Mouse (Mus musculus): ENCODE measurements around the gene Slc4a4. TPM values are rescaled to one million over a fixed set of nuclear protein-coding genes. Genes with fewer than 3 reads are reported as not detected.
"Not testable (repeated sequence)": the region's sequence is repeated elsewhere in the genome, so short reads cannot be mapped to it uniquely, and the experiment has no call there.

Gene Slc4a4
- polyA plus RNA-seq, 1 experiment from 2014 or later = 5.9 TPM

DNA sequence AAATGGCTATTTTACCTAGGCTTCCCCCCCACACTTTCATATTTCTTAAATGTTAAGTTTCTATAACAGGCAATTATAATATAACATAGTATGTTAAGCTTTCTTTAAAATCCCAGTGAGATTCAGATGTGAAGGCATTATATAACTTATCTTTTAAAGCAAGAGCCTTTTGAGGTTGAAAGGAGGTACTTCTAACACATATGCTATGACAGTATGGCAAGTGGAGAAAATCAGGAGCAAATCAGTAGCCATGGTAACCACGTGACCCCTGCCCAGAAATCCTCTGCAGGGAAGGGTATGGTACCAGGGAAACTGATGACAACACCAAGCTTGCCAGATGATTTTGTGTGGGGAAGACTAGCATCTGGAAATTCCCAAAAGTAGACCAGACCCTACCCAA, 222.2 kb downstream of the Slc4a4 start:
- H3K4me2 ChIP-seq (ENCODE audit: low read length) = no peak overlapping the region
- DNase-seq (ENCODE audit: low spot score) (no peak), ATAC-seq (replicated peaks; ENCODE audit: low FRiP score, low TSS enrichment, low read depth) (no peak)
- no peak overlapping the region for H3K4me3 ChIP-seq (ENCODE audit: low read depth, low read length)
- no peaks in the 10 kb centered on the region for H3K4me1 ChIP-seq (replicated peaks; ENCODE audit: control insufficient read depth, insufficient read depth, low read length)
- no peak overlapping the region for H3K9ac ChIP-seq (ENCODE audit: low read length)
- WGBS = 78% methylated on average over 1 of the region's 1 CpGs
- no peaks in the 10 kb centered on the region for H3K9me3 ChIP-seq (ENCODE audit: control insufficient read depth, low read length)
- no peaks in the 10 kb centered on the region for H3K27me3 ChIP-seq (replicated peaks; ENCODE audit: control insufficient read depth, insufficient read depth, low read length)
- H3K36me3 ChIP-seq (ENCODE audit: control insufficient read depth, insufficient read depth, low read length) = no peaks in the 10 kb centered on the region
- no peak overlapping the region for H3K27ac ChIP-seq (ENCODE audit: low read depth)

DNA sequence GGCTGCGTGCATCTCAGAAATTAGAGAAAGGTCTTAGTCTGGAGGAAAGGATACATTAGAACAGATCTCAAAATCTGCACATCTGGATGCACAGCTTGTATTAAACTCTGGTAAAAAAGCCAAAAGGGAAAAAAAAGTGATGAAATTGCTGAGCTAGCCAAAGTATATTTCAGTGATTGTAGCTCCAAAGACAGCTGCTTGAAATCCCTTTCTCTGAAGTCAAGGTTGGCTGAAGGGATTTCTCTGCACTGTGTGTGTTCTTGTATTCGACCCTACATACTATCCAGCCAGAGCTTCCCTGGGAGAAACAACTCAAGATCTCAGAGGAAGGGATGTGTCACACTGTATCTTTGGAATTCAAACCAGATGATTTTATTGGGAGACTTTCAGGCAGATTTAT, 223.2 kb downstream of the Slc4a4 start:
- Histone ChIP-seq H3K9me3 (ENCODE audit: control insufficient read depth, low read length) (no peaks in the 10 kb centered on the region), H3K36me3 (ENCODE audit: control insufficient read depth, insufficient read depth, low read length) (no peaks in the 10 kb centered on the region), H3K27ac (ENCODE audit: low read depth) (no peak overlapping the region), H3K27me3 (replicated peaks; ENCODE audit: control insufficient read depth, insufficient read depth, low read length) (no peaks in the 10 kb centered on the region), H3K4me2 (ENCODE audit: low read length) (no peak overlapping the region), H3K9ac (ENCODE audit: low read length) (no peak overlapping the region), H3K4me3 (ENCODE audit: low read depth, low read length) (no peak overlapping the region), H3K4me1 (replicated peaks; ENCODE audit: control insufficient read depth, insufficient read depth, low read length) (no peaks in the 10 kb centered on the region)
- WGBS = 79% methylated on average over 2 of the region's 2 CpGs
- no peak for ATAC-seq (replicated peaks; ENCODE audit: low FRiP score, low TSS enrichment, low read depth)
- no peak for DNase-seq (ENCODE audit: low spot score)

DNA sequence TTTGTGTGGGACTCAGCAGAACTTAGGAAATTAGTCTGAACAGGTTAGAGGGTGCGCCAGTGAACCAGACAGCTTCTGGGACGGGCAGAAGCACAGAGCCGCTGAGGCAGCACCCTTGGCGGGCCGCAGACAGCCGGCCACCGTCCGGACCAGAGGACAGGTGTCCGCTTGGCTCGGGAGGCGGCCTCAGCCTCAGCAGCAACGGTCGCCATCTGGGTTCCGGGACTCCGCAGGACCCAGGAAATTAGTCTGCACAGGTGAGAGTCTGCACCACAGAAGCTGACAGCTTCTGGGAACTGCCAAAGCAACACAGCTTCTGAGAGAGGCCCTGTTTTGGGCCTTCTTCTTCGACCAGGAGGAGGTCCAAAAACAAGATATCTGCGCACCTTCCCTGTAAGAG, 225.4 kb downstream of the Slc4a4 start:
- H3K4me2 ChIP-seq (ENCODE audit: low read length); H3K4me1 ChIP-seq (replicated peaks; ENCODE audit: control insufficient read depth, insufficient read depth, low read length); H3K9ac ChIP-seq (ENCODE audit: low read length); ATAC-seq (replicated peaks; ENCODE audit: low FRiP score, low TSS enrichment, low read depth); H3K27me3 ChIP-seq (replicated peaks; ENCODE audit: control insufficient read depth, insufficient read depth, low read length); H3K4me3 ChIP-seq (ENCODE audit: low read depth, low read length); H3K27ac ChIP-seq (ENCODE audit: low read depth); DNase-seq (ENCODE audit: low spot score); H3K36me3 ChIP-seq (ENCODE audit: control insufficient read depth, insufficient read depth, low read length); H3K9me3 ChIP-seq (ENCODE audit: control insufficient read depth, low read length): not testable (repeated sequence)
- WGBS = 94% methylated on average over 12 of the region's 17 CpGs

DNA sequence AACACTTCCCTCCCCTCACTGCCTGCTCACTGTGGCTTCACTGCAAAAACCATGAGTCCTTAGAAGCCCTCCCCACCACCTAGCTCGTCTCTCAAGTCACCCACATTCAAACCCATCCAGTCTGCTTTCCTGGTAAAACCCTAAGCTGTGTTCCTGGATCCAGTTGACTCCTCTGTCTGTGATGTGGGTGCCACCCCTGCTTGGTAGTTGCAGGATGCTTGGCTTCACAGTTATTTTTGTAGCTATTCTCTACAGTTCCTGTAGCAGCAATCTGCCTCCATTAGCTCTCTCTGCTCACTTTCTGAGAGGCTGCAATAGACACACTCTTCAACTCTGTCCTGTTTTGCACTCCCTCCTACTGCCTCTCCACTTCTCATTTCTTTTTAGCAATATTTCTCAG, 234.3 kb downstream of the Slc4a4 start:
- 52% methylated on average over 1 of the region's 1 CpGs for WGBS
- ATAC-seq (replicated peaks; ENCODE audit: low FRiP score, low TSS enrichment, low read depth) = no peak

GRCm38 (mm10) chr5:89123270-89123903, 236.8 kb downstream of the Slc4a4 start:
- Histone ChIP-seq H3K4me2 (ENCODE audit: low read length) (no peak overlapping the region), H3K27ac (ENCODE audit: low read depth) (no peak overlapping the region), H3K4me3 (ENCODE audit: low read depth, low read length) (no peak overlapping the region), H3K27me3 (replicated peaks; ENCODE audit: control insufficient read depth, insufficient read depth, low read length) (no peaks in the 10 kb centered on the region), H3K9ac (ENCODE audit: low read length) (no peak overlapping the region), H3K9me3 (ENCODE audit: control insufficient read depth, low read length) (no peaks in the 10 kb centered on the region), H3K4me1 (replicated peaks; ENCODE audit: control insufficient read depth, insufficient read depth, low read length) (no peaks in the 10 kb centered on the region), H3K36me3 (ENCODE audit: control insufficient read depth, insufficient read depth, low read length) (no peaks in the 10 kb centered on the region)
- WGBS = 73% methylated on average over 9 of the region's 9 CpGs
- no peak for ATAC-seq (replicated peaks; ENCODE audit: low FRiP score, low TSS enrichment, low read depth)
- no peak for DNase-seq (ENCODE audit: low spot score)

More for the DNA sequence above, 234.3 kb downstream of the Slc4a4 start:
- Histone ChIP-seq H3K9me3 (ENCODE audit: control insufficient read depth, low read length) (no peaks in the 10 kb centered on the region), H3K4me2 (ENCODE audit: low read length) (no peak overlapping the region), H3K27ac (ENCODE audit: low read depth) (no peak overlapping the region), H3K4me1 (replicated peaks; ENCODE audit: control insufficient read depth, insufficient read depth, low read length) (no peaks in the 10 kb centered on the region), H3K27me3 (replicated peaks; ENCODE audit: control insufficient read depth, insufficient read depth, low read length) (no peaks in the 10 kb centered on the region), H3K36me3 (ENCODE audit: control insufficient read depth, insufficient read depth, low read length) (no peaks in the 10 kb centered on the region), H3K4me3 (ENCODE audit: low read depth, low read length) (no peak overlapping the region), H3K9ac (ENCODE audit: low read length) (no peak overlapping the region)
- no peak for DNase-seq (ENCODE audit: low spot score)

DNA sequence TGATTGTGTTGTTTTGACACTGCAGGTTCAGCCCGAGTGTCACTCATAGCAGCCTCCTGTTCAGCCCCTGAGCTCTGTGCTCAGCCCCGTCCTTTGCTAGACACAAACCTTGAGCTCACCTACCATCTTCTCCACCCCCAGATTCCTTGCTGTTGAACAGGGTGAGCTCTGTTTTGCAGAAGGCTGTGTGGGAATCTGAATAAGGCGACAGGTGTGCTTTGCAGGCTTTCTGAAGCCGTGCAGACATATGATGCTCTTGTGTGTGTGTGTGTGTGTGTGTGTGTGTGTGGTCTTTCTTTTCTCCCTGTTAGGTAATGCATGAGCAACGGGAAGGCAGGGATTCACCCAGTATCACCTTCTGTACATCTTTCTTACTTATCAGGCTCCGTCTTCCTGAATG, 241.6 kb downstream of the Slc4a4 start:
- Histone ChIP-seq H3K9me3 (ENCODE audit: control insufficient read depth, low read length) (no peaks in the 10 kb centered on the region), H3K4me3 (ENCODE audit: low read depth, low read length) (no peak overlapping the region), H3K4me1 (replicated peaks; ENCODE audit: control insufficient read depth, insufficient read depth, low read length) (no peaks in the 10 kb centered on the region), H3K9ac (ENCODE audit: low read length) (no peak overlapping the region), H3K27me3 (replicated peaks; ENCODE audit: control insufficient read depth, insufficient read depth, low read length) (no peaks in the 10 kb centered on the region), H3K36me3 (ENCODE audit: control insufficient read depth, insufficient read depth, low read length) (no peaks in the 10 kb centered on the region), H3K27ac (ENCODE audit: low read depth) (no peak overlapping the region), H3K4me2 (ENCODE audit: low read length) (no peak overlapping the region)
- ATAC-seq (replicated peaks; ENCODE audit: low FRiP score, low TSS enrichment, low read depth) (no peak), DNase-seq (ENCODE audit: low spot score) (no peak)
- WGBS = 85% methylated on average over 6 of the region's 6 CpGs

DNA sequence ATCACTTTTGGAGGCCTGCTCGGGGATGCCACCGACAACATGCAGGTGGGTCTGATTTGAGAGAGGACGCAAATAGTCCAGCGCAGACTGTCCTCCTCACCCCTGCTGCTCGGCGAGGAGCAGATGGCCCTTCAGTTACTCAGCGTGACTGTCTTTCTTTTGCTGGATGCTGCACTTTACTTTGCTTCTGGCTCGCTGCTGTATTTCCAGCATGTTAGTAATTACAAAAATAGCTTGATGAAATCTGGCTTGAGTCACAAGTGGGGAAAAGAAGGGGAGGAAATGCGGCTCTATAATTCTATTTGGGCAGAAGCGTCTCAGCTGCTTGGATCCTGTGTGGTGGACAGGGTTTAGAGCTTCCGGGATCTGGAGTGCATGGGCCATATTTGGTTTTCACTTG, 249.2 kb downstream of the Slc4a4 start:
- Histone ChIP-seq H3K36me3 (ENCODE audit: control insufficient read depth, insufficient read depth, low read length) (no peaks in the 10 kb centered on the region), H3K9me3 (ENCODE audit: control insufficient read depth, low read length) (no peaks in the 10 kb centered on the region), H3K9ac (ENCODE audit: low read length) (no peak overlapping the region), H3K27ac (ENCODE audit: low read depth) (no peak overlapping the region), H3K4me3 (ENCODE audit: low read depth, low read length) (no peak overlapping the region), H3K4me2 (ENCODE audit: low read length) (no peak overlapping the region), H3K27me3 (replicated peaks; ENCODE audit: control insufficient read depth, insufficient read depth, low read length) (no peaks in the 10 kb centered on the region), H3K4me1 (replicated peaks; ENCODE audit: control insufficient read depth, insufficient read depth, low read length) (no peaks in the 10 kb centered on the region)
- DNase-seq (ENCODE audit: low spot score) (no peak), ATAC-seq (replicated peaks; ENCODE audit: low FRiP score, low TSS enrichment, low read depth) (no peak)
- 82% methylated on average over 11 of the region's 11 CpGs for WGBS

DNA sequence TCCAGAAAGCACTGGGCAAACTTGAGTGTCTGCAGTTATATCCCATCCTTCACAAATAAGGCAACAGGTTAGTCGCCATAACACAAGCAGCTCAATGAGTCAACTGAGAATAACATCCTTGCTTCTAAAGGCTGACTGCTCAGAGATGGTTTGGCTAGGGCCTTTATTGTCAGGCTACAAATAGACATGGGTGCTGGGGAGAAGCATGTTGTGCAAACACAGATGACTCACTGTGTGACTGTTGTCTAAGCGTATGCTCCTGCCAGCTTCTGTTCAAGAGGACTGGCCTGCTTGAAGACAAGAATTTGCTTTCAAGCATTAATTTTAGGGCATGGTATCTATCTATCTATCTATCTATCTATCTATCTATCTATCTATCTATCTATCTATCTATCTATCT, 253.5 kb downstream of the Slc4a4 start:
- Histone ChIP-seq H3K4me3 (ENCODE audit: low read depth, low read length) (no peak overlapping the region), H3K4me2 (ENCODE audit: low read length) (no peak overlapping the region), H3K36me3 (ENCODE audit: control insufficient read depth, insufficient read depth, low read length) (no peaks in the 10 kb centered on the region), H3K27me3 (replicated peaks; ENCODE audit: control insufficient read depth, insufficient read depth, low read length) (no peaks in the 10 kb centered on the region), H3K9ac (ENCODE audit: low read length) (no peak overlapping the region), H3K9me3 (ENCODE audit: control insufficient read depth, low read length) (no peaks in the 10 kb centered on the region), H3K27ac (ENCODE audit: low read depth) (no peak overlapping the region), H3K4me1 (replicated peaks; ENCODE audit: control insufficient read depth, insufficient read depth, low read length) (peaks cover 5% of the 10 kb centered on the region; the same call in 1 of the 2 replicates)
- DNase-seq (ENCODE audit: low spot score) (no peak), ATAC-seq (replicated peaks; ENCODE audit: low FRiP score, low TSS enrichment, low read depth) (no peak)
- WGBS = 99% methylated on average over 2 of the region's 2 CpGs

DNA sequence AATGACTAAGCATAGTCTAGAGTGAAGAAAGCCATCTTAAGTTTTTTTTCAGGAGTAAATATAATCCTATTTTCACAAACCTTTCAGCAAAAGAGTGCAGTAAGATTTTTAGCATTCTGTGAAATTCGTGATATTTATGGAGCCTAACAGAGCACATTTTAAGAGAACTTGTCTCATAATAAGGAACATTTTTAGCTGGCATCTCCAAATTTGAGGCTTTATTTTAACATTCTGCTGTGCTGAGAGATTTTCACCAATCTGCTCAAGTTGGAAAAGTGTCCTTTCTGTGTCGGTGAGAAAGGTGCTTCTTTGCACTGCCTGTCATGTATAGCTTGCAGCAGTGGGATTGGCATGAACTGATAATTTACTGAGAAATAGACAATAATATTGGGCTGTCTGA, 255.1 kb downstream of the Slc4a4 start:
- H3K4me3 ChIP-seq (ENCODE audit: low read depth, low read length) = no peak overlapping the region
- no peak overlapping the region for H3K27ac ChIP-seq (ENCODE audit: low read depth)
- no peak overlapping the region for H3K9ac ChIP-seq (ENCODE audit: low read length)
- DNase-seq (ENCODE audit: low spot score) (no peak), ATAC-seq (replicated peaks; ENCODE audit: low FRiP score, low TSS enrichment, low read depth) (no peak)
- H3K36me3 ChIP-seq (ENCODE audit: control insufficient read depth, insufficient read depth, low read length) = no peaks in the 10 kb centered on the region
- no peaks in the 10 kb centered on the region for H3K9me3 ChIP-seq (ENCODE audit: control insufficient read depth, low read length)
- H3K4me1 ChIP-seq (replicated peaks; ENCODE audit: control insufficient read depth, insufficient read depth, low read length) = peaks cover 13% of the 10 kb centered on the region; the same call in 1 of the 2 replicates
- no peak overlapping the region for H3K4me2 ChIP-seq (ENCODE audit: low read length)
- 84% methylated on average over 2 of the region's 2 CpGs for WGBS
- no peaks in the 10 kb centered on the region for H3K27me3 ChIP-seq (replicated peaks; ENCODE audit: control insufficient read depth, insufficient read depth, low read length)
